Mouse (Mus musculus) cerebellum, adult 11-12 months (tissue): ENCODE data around the gene Rasal3.
A peak's percentile ranks its signal among the peaks of the same experiment; 100 is the strongest.

Experiments used
- DNase-seq: peaks from one replicate; pipeline ENCODE4 v3.0.0; 2022

Rasal3 gene

GRCm38 (mm10) chr17:32353696-32354095, 49.7 kb downstream of the Rasal3 start:
- DNase-seq = peak; percentile 84

GRCm38 (mm10) chr17:32351726-32352125, 51.7 kb downstream of the Rasal3 start:
- no peak for DNase-seq

GRCm38 (mm10) chr17:32351269-32351668, 52.1 kb downstream of the Rasal3 start:
- DNase-seq = no peak

GRCm38 (mm10) chr17:32350382-32350983, 52.9 kb downstream of the Rasal3 start, which contains the start of gene Akap8l:
Akap8l (minus strand) TSS chr17:32350607.
- peak; percentile 99 for DNase-seq

GRCm38 (mm10) chr17:32349851-32350381, 53.5 kb downstream of the Rasal3 start:
- no peak for DNase-seq

- DNase-seq = peak; percentile 49
Observed at GRCm38 (mm10) chr17:32349037-32349732, 54.2 kb downstream of the Rasal3 start.

- no peak for DNase-seq
Observed at GRCm38 (mm10) chr17:32348406-32348805, 55.0 kb downstream of the Rasal3 start.

GRCm38 (mm10) chr17:32341102-32341501, 62.3 kb downstream of the Rasal3 start:
- DNase-seq = no peak
